Mouse (Mus musculus) liver, postnatal 0 days (tissue): ENCODE measurements at regions not wholly inside any gene's neighbourhood (a gene's known extent, or its start where the extent isn't known, plus 50 kb on each side); places are given as distances from the start of the nearest gene placed in this dataset.

Experiments
- CTCF ChIP-seq: sonication (generic); IDR thresholded peaks from 2 replicates; pipeline ENCODE4 v1.5.1; 2016; ENCODE audit warnings: antibody characterized with exemption, low read depth
- EP300 ChIP-seq: IDR thresholded peaks from 2 replicates; pipeline ENCODE4 v1.6.1; 2016; ENCODE audit warnings: antibody characterized with exemption, low read depth, mild to moderate bottlenecking

GRCm38 (mm10) chr14:60524869-60525268, 108.9 kb upstream of the Spata13 start:
- TF ChIP-seq CTCF (no peak), EP300 (no peak)
